Mouse (Mus musculus): ENCODE results near the gene Glb1. TPM values are rescaled to one million over a fixed set of nuclear protein-coding genes. Genes with fewer than 3 reads are reported as not detected.

Gene Glb1
- polyA plus RNA-seq, 1 experiment from 2014 or later = 59.8 TPM

DNA sequence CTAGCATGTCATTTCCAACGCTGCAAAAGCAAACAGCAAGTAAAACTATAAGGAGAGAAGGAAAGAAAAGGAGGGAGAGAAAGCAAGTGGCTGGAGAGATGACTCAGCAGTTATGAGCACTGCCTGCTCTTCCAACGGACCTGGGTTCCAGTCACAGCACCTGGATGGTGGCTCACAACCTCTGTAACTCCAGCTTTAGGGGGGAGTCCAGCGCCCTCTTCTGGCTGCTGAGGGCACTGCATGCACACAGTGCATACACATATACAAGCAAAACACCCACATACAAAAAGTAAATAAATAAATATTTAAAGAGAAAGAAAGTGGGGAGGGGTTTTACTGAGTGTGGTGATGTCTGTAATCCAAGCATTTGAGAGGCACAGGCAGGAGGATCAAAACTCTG lies 20.2 kb downstream of the Glb1 start:
- WGBS = 76% methylated on average over 3 of the region's 3 CpGs
- H3K9ac ChIP-seq = no peak overlapping the region
- H3K27me3 ChIP-seq (replicated peaks) = no peaks in the 10 kb centered on the region
- no peaks in the 10 kb centered on the region for H3K4me1 ChIP-seq
- H3K36me3 ChIP-seq = peaks cover 8% of the 10 kb centered on the region
- H3K27ac ChIP-seq = no peak overlapping the region
- no peak overlapping the region for H3K4me3 ChIP-seq (replicated peaks)
- no peak for ATAC-seq (ENCODE audit: insufficient read depth, low FRiP score, low read depth)
- no peaks in the 10 kb centered on the region for H3K9me3 ChIP-seq
- no peak overlapping the region for H3K4me2 ChIP-seq

DNA sequence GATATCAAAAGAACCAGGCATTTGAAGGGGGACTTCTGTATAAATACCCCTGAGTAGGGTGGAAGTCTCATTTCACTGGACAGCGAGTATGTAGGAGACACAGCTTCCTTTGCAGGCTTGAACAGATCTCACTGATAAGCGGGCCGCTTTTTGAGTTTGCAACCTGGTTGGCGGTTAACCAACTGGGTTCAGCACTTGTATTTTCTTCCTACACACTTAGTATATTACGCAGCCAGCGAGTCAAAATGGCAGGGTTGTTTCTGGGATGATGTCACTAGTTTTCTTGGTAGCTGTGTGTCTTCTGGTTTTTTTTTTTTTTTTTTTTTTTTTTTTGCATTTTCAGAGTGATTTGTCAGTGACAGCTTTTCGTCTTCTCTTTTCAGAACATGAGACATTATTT lies 20.9 kb downstream of the Glb1 start:
- H3K4me3 ChIP-seq (replicated peaks) = no peak overlapping the region
- no peak overlapping the region for H3K9ac ChIP-seq
- H3K27ac ChIP-seq = no peak overlapping the region
- peaks cover 8% of the 10 kb centered on the region for H3K36me3 ChIP-seq
- no peaks in the 10 kb centered on the region for H3K9me3 ChIP-seq
- H3K4me1 ChIP-seq = no peaks in the 10 kb centered on the region
- no peak overlapping the region for H3K4me2 ChIP-seq
- WGBS = 89% methylated on average over 7 of the region's 7 CpGs
- ATAC-seq (ENCODE audit: insufficient read depth, low FRiP score, low read depth) = no peak
- no peaks in the 10 kb centered on the region for H3K27me3 ChIP-seq (replicated peaks)

DNA sequence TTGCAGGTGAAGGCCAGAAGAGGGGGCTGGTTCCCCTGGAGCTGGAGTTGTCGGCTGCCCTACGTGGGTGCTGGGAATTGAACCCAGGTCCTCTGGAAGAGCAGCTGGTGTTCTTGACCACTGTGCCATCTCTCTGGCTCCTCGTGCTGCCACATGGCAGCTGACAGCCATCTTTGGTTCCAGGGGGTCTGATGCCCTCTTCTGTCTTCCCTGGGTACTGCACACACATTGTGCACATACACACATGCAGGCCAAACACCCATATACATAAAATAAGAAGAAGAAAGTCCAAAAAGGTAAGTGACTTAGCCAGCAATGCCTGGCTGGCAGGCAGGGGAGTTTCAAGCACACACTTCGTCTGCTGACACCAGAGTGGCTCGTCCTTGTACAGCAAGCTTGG lies 24.7 kb downstream of the Glb1 start:
- no peak overlapping the region for H3K4me2 ChIP-seq
- no peaks in the 10 kb centered on the region for H3K4me1 ChIP-seq
- no peaks in the 10 kb centered on the region for H3K9me3 ChIP-seq
- 93% methylated on average over 5 of the region's 5 CpGs for WGBS
- no peak overlapping the region for H3K4me3 ChIP-seq (replicated peaks)
- no peak overlapping the region for H3K9ac ChIP-seq
- no peaks in the 10 kb centered on the region for H3K27me3 ChIP-seq (replicated peaks)
- peaks cover 9% of the 10 kb centered on the region for H3K36me3 ChIP-seq
- no peak overlapping the region for H3K27ac ChIP-seq
- ATAC-seq (ENCODE audit: insufficient read depth, low FRiP score, low read depth) = no peak

DNA sequence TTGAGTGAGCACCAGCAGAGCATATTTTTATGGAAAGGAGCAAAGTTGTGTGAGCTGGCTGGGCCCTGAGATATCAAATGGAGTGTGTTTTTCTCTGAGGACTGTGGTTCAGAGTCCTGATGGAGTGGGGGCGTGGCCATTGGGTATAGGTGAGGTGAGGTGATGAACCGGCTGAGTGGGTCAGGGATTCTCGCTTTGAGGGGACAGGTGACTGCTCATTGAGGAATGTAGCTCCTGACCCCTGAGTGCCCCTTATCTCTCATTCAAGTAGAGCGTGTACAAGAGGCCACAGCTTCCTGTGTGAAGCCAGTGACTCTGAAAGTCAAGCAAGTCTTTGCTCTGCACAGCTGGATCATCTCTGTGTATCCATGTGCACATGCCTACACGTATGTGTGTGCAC lies 25.3 kb downstream of the Glb1 start:
- WGBS = 77% methylated on average over 5 of the region's 5 CpGs
- H3K27me3 ChIP-seq (replicated peaks) = no peaks in the 10 kb centered on the region
- peaks cover 12% of the 10 kb centered on the region for H3K36me3 ChIP-seq
- H3K9ac ChIP-seq = no peak overlapping the region
- H3K4me1 ChIP-seq = no peaks in the 10 kb centered on the region
- no peak overlapping the region for H3K4me3 ChIP-seq (replicated peaks)
- H3K4me2 ChIP-seq = no peak overlapping the region
- H3K27ac ChIP-seq = no peak overlapping the region
- ATAC-seq (ENCODE audit: insufficient read depth, low FRiP score, low read depth) = no peak
- H3K9me3 ChIP-seq = no peaks in the 10 kb centered on the region

DNA sequence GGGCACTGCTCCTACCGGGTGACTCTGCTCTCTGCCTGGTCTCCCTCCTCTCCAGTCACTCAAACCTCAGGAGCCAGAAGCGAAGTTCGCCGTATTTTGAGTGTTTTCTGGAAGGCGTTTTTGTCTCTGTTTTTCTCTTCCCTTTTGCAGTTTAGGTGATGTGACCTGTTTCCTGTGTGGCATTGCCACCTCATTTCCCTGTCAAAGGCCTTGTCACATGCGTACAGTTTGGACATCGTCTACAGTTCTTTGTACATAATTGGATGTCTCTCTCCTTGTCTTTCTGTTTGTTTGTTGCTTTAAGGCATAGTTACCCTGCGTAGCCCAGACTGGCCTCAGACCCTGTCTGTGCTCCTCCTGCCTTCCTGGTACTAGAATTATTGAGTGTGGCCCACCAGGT lies 26.5 kb downstream of the Glb1 start:
- Histone ChIP-seq H3K4me2 (no peak overlapping the region), H3K36me3 (peaks cover 12% of the 10 kb centered on the region), H3K9ac (no peak overlapping the region), H3K4me1 (no peaks in the 10 kb centered on the region), H3K27me3 (replicated peaks) (no peaks in the 10 kb centered on the region), H3K9me3 (no peaks in the 10 kb centered on the region), H3K27ac (no peak overlapping the region), H3K4me3 (replicated peaks) (no peak overlapping the region)
- ATAC-seq (ENCODE audit: insufficient read depth, low FRiP score, low read depth) = no peak
- 89% methylated on average over 8 of the region's 8 CpGs for WGBS

DNA sequence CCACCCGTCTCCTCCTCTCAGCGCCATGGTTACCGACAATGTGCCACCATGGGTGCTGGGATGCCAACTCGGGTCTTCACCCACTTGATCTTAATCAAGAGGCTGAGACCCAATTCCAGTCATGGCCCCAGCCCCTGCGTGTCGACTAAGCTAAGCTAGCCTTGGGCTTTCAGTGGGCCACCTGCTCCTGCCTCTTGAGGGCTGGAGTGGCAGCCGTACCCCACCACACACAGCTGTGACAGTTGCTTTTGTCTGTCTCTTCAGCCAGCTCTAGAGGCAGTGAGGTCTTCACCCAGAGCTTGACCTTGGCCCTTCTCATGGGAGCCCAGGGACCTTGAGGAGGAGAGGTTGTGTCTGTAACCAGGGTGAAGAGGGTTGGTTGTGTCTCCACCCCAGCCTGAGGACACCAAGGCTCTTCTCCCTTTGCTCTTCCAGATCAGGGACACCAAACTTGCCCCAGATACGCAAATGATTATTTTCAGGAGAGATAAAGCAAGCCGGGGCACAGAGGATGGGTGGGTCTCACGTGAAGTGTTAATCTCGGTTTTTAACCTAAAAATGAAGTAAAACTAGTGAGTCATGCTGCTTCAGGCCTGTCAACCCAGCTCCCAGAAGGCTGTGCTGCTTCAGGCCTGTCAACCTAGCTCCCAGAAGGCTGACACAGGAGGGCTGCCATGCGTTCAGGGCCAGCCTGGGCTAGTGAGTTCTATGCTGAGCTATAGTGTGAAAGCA lies 27.4 kb downstream of the Glb1 start:
- Histone ChIP-seq H3K4me1 (no peaks in the 10 kb centered on the region), H3K4me3 (replicated peaks) (no peak overlapping the region), H3K9me3 (no peaks in the 10 kb centered on the region), H3K36me3 (peaks cover 12% of the 10 kb centered on the region), H3K27ac (no peak overlapping the region), H3K9ac (no peak overlapping the region), H3K27me3 (replicated peaks) (no peaks in the 10 kb centered on the region), H3K4me2 (no peak overlapping the region)
- WGBS = 84% methylated on average over 12 of the region's 12 CpGs
- ATAC-seq (ENCODE audit: insufficient read depth, low FRiP score, low read depth) = no peak

DNA sequence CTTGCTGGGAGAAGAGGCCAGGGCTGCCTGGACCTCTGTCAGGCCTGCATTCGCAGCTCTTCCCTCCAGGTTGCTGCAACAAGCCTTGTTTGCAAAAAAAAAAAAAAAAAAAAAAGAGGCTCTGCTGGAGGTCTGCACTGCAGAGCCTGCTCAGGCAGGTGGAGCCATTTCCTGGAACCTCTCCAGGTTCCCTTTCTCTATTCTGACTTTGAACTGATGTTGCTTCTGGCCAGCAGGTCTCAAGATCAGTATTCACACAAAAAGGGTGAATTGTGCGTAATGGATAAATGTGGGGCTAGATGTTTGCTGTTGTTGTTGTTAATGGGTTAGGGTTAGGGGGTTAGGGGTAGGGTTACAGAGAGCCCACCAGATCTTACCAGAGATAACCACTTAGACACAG lies 34.8 kb downstream of the Glb1 start:
- H3K9ac ChIP-seq = no peak overlapping the region
- ATAC-seq (ENCODE audit: insufficient read depth, low FRiP score, low read depth) = no peak
- H3K27ac ChIP-seq = no peak overlapping the region
- no peak overlapping the region for H3K4me2 ChIP-seq
- no peaks in the 10 kb centered on the region for H3K4me1 ChIP-seq
- 75% methylated on average over 2 of the region's 2 CpGs for WGBS
- no peaks in the 10 kb centered on the region for H3K9me3 ChIP-seq
- H3K36me3 ChIP-seq = peaks cover 3% of the 10 kb centered on the region; the same call in 1 of the 2 replicates
- H3K27me3 ChIP-seq (replicated peaks) = no peaks in the 10 kb centered on the region
- H3K4me3 ChIP-seq (replicated peaks) = no peak overlapping the region

DNA sequence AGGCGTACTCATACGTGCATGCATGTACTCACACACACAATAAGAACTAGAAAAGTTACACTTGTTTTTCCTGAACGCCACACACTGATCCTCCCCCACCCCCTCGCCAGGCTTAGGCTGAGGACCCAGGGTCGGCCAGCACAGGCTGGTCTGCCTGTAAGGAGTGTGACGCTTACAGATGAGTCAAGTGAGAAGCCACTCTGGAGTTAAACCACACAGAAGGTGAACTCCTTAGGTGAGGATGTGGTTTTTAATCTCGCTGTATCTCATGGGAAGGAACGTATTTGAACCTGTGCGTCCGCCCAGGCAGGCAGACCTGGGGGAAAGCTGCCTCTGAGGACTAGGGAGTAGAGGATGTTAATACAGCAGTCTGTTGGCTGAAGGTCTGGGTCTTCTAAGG lies 39.7 kb downstream of the Glb1 start:
- H3K36me3 ChIP-seq = no peaks in the 10 kb centered on the region
- H3K27me3 ChIP-seq (replicated peaks) = no peaks in the 10 kb centered on the region
- no peak overlapping the region for H3K4me3 ChIP-seq (replicated peaks)
- no peaks in the 10 kb centered on the region for H3K9me3 ChIP-seq
- ATAC-seq (ENCODE audit: insufficient read depth, low FRiP score, low read depth) = peak; percentile 18; the same call in 1 of the 2 replicates
- H3K4me2 ChIP-seq = no peak overlapping the region
- WGBS = 73% methylated on average over 10 of the region's 10 CpGs
- no peak overlapping the region for H3K9ac ChIP-seq
- H3K4me1 ChIP-seq = no peaks in the 10 kb centered on the region
- H3K27ac ChIP-seq = no peak overlapping the region; the same call in 1 of the 2 replicates

DNA sequence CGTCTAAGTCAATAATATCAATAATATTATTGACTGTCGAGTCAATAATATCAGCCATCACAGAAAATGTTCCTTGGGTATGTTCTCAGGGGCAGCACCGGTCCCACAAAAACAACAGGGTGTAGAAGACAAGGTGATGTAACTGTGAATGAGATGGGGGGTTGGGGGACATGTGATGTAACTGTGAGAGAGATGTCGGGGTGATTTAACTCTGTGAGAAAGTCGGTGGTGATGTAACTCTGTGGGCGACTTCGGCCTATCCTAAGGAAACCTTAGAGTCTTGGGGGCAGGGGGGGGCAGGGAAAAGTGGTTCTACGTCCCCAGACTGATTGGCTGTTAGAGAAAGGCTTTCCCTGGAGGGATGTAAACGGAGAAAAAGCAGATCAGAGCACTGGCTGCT lies 41.3 kb downstream of the Glb1 start:
- H3K4me2 ChIP-seq = no peak overlapping the region
- H3K9me3 ChIP-seq = no peaks in the 10 kb centered on the region
- no peaks in the 10 kb centered on the region for H3K4me1 ChIP-seq
- WGBS = 94% methylated on average over 9 of the region's 9 CpGs
- H3K27ac ChIP-seq = no peak overlapping the region
- H3K27me3 ChIP-seq (replicated peaks) = no peaks in the 10 kb centered on the region
- no peak for ATAC-seq (ENCODE audit: insufficient read depth, low FRiP score, low read depth)
- no peaks in the 10 kb centered on the region for H3K36me3 ChIP-seq
- no peak overlapping the region for H3K4me3 ChIP-seq (replicated peaks)
- no peak overlapping the region for H3K9ac ChIP-seq

DNA sequence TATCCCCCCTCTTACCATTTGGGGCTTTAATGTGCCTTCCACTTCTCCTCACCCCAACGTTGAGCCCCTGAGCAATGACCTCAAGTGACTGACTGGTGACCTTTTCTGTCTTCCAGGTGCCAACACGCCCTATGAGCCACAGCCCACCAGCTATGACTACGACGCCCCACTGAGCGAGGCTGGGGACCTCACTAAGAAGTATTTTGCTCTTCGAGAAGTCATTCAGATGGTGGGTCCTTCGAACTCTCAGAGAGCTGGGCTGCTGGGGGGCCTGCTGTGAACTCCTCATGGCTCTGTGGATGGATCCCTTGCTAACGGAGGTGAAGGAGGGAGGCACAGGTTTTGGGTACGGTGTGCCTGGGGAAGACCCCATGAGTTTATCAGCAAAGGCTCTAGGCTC lies 42.0 kb downstream of the Glb1 start:
- Histone ChIP-seq H3K27me3 (replicated peaks) (no peaks in the 10 kb centered on the region), H3K4me3 (replicated peaks) (no peak overlapping the region), H3K4me2 (no peak overlapping the region), H3K27ac (no peak overlapping the region), H3K4me1 (no peaks in the 10 kb centered on the region), H3K9me3 (no peaks in the 10 kb centered on the region), H3K9ac (no peak overlapping the region), H3K36me3 (no peaks in the 10 kb centered on the region)
- no peak for ATAC-seq (ENCODE audit: insufficient read depth, low FRiP score, low read depth)
- 80% methylated on average over 9 of the region's 9 CpGs for WGBS

DNA sequence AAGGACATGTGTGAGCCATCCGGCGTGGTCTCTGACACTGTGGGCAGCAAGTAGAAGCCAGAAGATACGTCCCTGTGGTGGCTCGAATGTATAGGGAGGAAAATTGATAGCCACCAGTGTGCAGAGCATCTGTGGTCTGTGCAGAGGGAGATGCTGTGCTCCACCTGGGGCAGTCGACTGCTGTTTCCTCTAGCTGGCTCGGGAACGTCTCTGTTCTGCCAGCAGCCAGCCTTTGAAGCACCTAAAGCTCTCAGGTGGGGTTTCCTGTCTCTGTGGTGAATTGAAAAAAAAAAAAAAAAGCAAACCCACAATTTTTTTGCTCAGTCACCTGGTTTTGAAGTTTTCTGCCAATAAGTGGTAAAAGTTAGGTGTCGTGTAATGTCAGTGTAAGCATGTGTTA lies 42.5 kb downstream of the Glb1 start:
- Histone ChIP-seq H3K27me3 (replicated peaks) (no peaks in the 10 kb centered on the region), H3K9ac (no peak overlapping the region), H3K9me3 (no peaks in the 10 kb centered on the region), H3K4me2 (no peak overlapping the region), H3K4me1 (no peaks in the 10 kb centered on the region), H3K36me3 (no peaks in the 10 kb centered on the region), H3K4me3 (replicated peaks) (no peak overlapping the region), H3K27ac (no peak overlapping the region)
- WGBS = 94% methylated on average over 8 of the region's 8 CpGs
- ATAC-seq (ENCODE audit: insufficient read depth, low FRiP score, low read depth) = no peak

DNA sequence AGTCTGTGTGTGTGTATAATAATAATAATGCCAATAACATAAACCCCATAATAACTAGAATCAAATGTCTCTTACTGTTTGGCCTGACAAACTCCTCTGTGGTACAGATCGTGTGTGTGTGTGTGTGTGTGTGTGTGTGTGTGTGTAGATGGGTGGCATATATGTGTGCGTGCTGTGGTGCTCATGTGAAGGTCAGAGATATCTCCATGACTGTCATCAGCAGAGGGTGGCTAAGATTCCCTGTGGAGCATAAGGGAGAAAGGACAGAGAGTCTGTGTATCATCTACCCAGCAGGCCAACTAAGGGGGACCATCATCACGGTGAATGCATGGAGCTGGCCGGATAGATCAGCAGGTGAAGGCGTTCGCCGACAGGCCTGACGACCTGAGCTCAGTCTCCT lies 46.0 kb downstream of the Glb1 start:
- Histone ChIP-seq H3K9ac (no peak overlapping the region), H3K4me3 (replicated peaks) (no peak overlapping the region), H3K27me3 (replicated peaks) (no peaks in the 10 kb centered on the region), H3K36me3 (no peaks in the 10 kb centered on the region), H3K4me2 (no peak overlapping the region), H3K27ac (no peak overlapping the region), H3K4me1 (no peaks in the 10 kb centered on the region), H3K9me3 (no peaks in the 10 kb centered on the region)
- 92% methylated on average over 8 of the region's 8 CpGs for WGBS
- no peak for ATAC-seq (ENCODE audit: insufficient read depth, low FRiP score, low read depth)

DNA sequence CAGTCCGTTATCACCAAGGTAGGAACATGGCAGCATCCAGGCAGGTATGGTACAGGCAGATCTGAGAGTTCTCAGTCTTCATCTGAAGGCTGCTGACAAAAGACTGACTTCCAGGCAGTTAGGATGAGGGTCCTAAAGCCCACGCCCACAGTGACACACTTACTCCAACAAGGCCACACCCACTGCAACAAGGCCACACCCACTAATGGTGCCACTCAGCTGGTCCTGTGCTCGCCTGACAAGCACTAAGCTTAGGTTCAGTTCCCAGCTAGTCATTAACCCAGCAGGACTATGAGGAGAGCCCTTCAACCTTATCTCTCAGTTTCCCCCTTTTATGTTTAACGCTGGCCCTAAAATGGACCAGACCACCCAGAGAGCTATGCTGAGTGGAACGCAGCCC lies 47.8 kb downstream of the Glb1 start:
- 73% methylated on average over 5 of the region's 5 CpGs for WGBS
- no peak overlapping the region for H3K27ac ChIP-seq
- H3K27me3 ChIP-seq (replicated peaks) = no peaks in the 10 kb centered on the region
- H3K36me3 ChIP-seq = no peaks in the 10 kb centered on the region
- no peak overlapping the region for H3K9ac ChIP-seq
- H3K4me2 ChIP-seq = no peak overlapping the region
- ATAC-seq (ENCODE audit: insufficient read depth, low FRiP score, low read depth) = no peak
- no peak overlapping the region for H3K4me3 ChIP-seq (replicated peaks)
- no peaks in the 10 kb centered on the region for H3K9me3 ChIP-seq
- H3K4me1 ChIP-seq = no peaks in the 10 kb centered on the region

Measured in stomach, embryonic 15.5 days (tissue).